ENCODE assay signal across 28 mouse cellular contexts in genomic region chr11:11677165-11677564, GRCm38 (mm10). TPM values are rescaled to one million over a fixed set of nuclear protein-coding genes. Genes with fewer than 3 reads are reported as not detected.
"Had no signal": no experiment of that assay in that cellular context is flagged by ENCODE, and none has a peak within 500 bp of the region (broad histone marks: within the 10 kb centered on the region; RNA-seq: fewer than 3 reads in every experiment).

No protein-coding gene starts in this region.

- H3K27me3 ChIP-seq: lung, embryonic 15.5 days; neural tube, embryonic 13.5 days had no signal

- H3K9me3 ChIP-seq: limb, embryonic 12.5 days; limb, embryonic 15.5 days; lung, embryonic 15.5 days; neural tube, embryonic 13.5 days had no signal

- H3K36me3 ChIP-seq: limb, embryonic 12.5 days; limb, embryonic 15.5 days; lung, embryonic 15.5 days; neural tube, embryonic 13.5 days had no signal

- H3K4me2 ChIP-seq: limb, embryonic 12.5 days; limb, embryonic 15.5 days; liver, embryonic 11.5 days; lung, embryonic 15.5 days; neural tube, embryonic 13.5 days had no signal

- DNase-seq: kidney, adult 18-20 months; kidney, adult 9 months; kidney, postnatal 14 days; kidney, postnatal 4 days; left cerebral cortex, postnatal 4 days; lung, adult 18-20 months; lung, postnatal 14 days; lung, postnatal 4 days; thymus, adult 18-20 months; thymus, postnatal 36 days had no signal

- ATAC-seq: intestine, embryonic 16.5 days had no signal

- H3K9ac ChIP-seq: limb, embryonic 12.5 days; limb, embryonic 15.5 days; liver, embryonic 14.5 days; lung, embryonic 15.5 days; neural tube, embryonic 13.5 days had no signal

- H3K4me3 ChIP-seq: limb, embryonic 12.5 days; limb, embryonic 15.5 days; lung, embryonic 15.5 days; neural tube, embryonic 13.5 days had no signal

- H3K4me1 ChIP-seq: limb, embryonic 12.5 days; limb, embryonic 15.5 days; lung, embryonic 15.5 days; neural tube, embryonic 13.5 days had no signal

- H3K27ac ChIP-seq: limb, embryonic 12.5 days; limb, embryonic 15.5 days; liver, embryonic 14.5 days; lung, embryonic 15.5 days; neural tube, embryonic 13.5 days had no signal

RNA-seq across cellular contexts. Expression of gene 4930512M02Rik, which starts 49.5 kb away (rescaled TPM):
- total RNA-seq: layer of hippocampus, adult 18-20 months; layer of hippocampus, postnatal 14 days; left cerebral cortex, adult 8-10 months; left cerebral cortex, postnatal 14 days; left cerebral cortex, postnatal 4 days; megakaryocyte progenitor cell, adult 5-6 weeks; megakaryocyte-erythroid progenitor cell, adult 5-6 weeks had no signal
- polyA plus RNA-seq: intestine, embryonic 16.5 days; kidney, embryonic 16.5 days; limb, embryonic 12.5 days; limb, embryonic 15.5 days; liver, embryonic 11.5 days; liver, embryonic 14.5 days; lung, embryonic 15.5 days; neural tube, embryonic 13.5 days; small intestine, adult 2 months; spleen, adult 2 months; stomach, embryonic 16.5 days; urinary bladder, adult 2 months had no signal
